Mouse (Mus musculus) intestine, embryonic 16.5 days (tissue): ENCODE results near the gene Exosc8. TPM values are rescaled to one million over a fixed set of nuclear protein-coding genes. Genes with fewer than 3 reads are reported as not detected.

Experiments
- ATAC-seq: fragments of 200-750 bp; cut with Nextera tagmentation; 2 replicates; pipeline ENCODE4 v1.8.0; 2017; ENCODE audit warnings: moderate TSS enrichment, moderate library complexity
- H3K27ac ChIP-seq: fragments of 300-500 bp; sonication (generic); 2 replicates; pipeline ENCODE4 v1.5.1; 2014; ENCODE audit warnings: mild to moderate bottlenecking, low read length
- H3K27me3 ChIP-seq: fragments of 300-500 bp; sonication (generic); replicated peaks from 2 replicates; pipeline ENCODE4 v1.6.1; 2014; ENCODE audit warnings: low read length, control low read depth, mixed read lengths; ENCODE audit not compliant: control insufficient read depth, insufficient read depth
- H3K36me3 ChIP-seq: fragments of 300-500 bp; sonication (generic); 2 replicates; pipeline ENCODE4 v1.6.1; 2014; ENCODE audit warnings: low read length, control low read depth; ENCODE audit not compliant: control insufficient read depth, insufficient read depth
- H3K4me1 ChIP-seq: fragments of 300-500 bp; sonication (generic); 2 replicates; pipeline ENCODE4 v1.6.1; 2014; ENCODE audit warnings: low read length, control low read depth, mixed read lengths; ENCODE audit not compliant: control insufficient read depth, insufficient read depth
- H3K4me2 ChIP-seq: fragments of 300-500 bp; sonication (generic); 2 replicates; pipeline ENCODE4 v1.6.1; 2014; ENCODE audit warnings: low read depth, low read length, control low read depth
- H3K4me3 ChIP-seq: fragments of 300-500 bp; sonication (generic); 2 replicates; pipeline ENCODE4 v1.5.1; 2014; ENCODE audit warnings: mild to moderate bottlenecking, low read length
- H3K9ac ChIP-seq: fragments of 300-500 bp; sonication (generic); 2 replicates; pipeline ENCODE4 v1.6.1; 2014; ENCODE audit warnings: low read depth, low read length
- H3K9me3 ChIP-seq: fragments of 300-500 bp; sonication (generic); 2 replicates; pipeline ENCODE4 v1.6.1; 2016; ENCODE audit warnings: low read length, control low read depth; ENCODE audit not compliant: control insufficient read depth
- WGBS: fragments of 180-500 bp; shearing (Covaris S2); extraction: QIAGEN DNeasy Blood & Tissue Kit; methylation state at CpG from one replicate; pipeline ENCODE4 v1.1.7; 2014; 5-methylcytosine and 5-hydroxymethylcytosine counted together
- polyA plus RNA-seq: library from polyadenylated mRNA; unstranded; fragments of >200 nt; fragmentation: Nextera tagmentation; extraction: Ambion mirVana; gene quantifications from 2 replicates; pipeline ENCODE4 v1.2.1, GENCODE M21; 2015

Exosc8 gene
- polyA plus RNA-seq, 1 experiment from 2014 or later: 91.4 TPM

DNA sequence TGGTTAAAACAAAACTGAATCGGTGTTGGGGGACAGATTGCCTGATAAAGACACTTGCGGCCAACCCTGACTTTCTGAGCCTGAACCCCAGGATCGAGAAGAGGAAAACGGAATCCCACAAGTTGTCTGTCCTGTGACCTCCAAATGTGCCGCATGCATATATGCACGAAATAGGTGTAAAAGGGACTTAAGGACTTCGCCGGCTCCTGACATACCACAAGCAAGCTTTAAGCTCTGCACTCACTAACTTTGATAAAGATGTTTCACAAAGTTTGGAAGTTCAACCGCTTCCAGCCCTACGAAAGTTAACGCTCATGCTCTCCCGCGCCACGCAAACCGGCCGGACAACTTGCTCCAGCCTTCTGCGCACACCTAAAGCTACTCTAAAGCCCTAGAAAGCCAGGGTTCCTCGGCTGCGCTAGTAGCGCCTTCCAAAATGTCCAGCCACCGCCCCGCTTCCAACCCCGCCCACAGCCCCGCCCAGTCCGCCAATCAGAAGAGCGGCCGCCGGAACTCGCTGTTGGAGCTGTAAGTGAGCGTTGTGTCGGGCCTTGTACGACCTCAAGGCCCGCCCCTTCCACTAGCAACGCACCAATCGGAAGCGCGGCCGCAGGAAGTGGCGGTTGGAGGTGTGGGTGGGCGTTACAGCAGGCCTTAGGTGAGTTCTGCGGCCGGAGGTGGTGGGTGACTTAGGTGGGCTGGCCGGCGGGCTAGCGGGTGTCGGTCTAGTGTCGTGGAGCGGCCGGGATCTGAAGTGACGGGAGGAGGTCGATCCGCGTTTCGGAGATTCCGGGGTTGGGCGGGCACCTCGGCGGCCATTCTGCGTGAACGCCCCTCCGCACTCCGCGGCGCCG, 42.8 kb downstream of the Exosc8 start, which contains the start of gene Supt20:
Supt20 (plus strand) TSS at position 606 of the 854 bp plus-strand sequence.
- Histone ChIP-seq H3K4me1 (peaks cover 3% of the 10 kb centered on the region; the same call in 1 of the 2 replicates), H3K4me3 (peak within 1 kb of the TSS; percentile 77), H3K9me3 (no peaks in the 10 kb centered on the region), H3K27me3 (no peaks in the 10 kb centered on the region), H3K9ac (peak within 1 kb of the TSS; percentile 80), H3K36me3 (0 out of 2 replicates have a peak, but pooled peaks cover 3% of the 10 kb centered on the region), H3K27ac (peak within 1 kb of the TSS; percentile 93), H3K4me2 (peak within 1 kb of the TSS; percentile 55)
- 2% methylated on average over 65 of the region's 65 CpGs for WGBS
- ATAC-seq: peak; percentile 99

DNA sequence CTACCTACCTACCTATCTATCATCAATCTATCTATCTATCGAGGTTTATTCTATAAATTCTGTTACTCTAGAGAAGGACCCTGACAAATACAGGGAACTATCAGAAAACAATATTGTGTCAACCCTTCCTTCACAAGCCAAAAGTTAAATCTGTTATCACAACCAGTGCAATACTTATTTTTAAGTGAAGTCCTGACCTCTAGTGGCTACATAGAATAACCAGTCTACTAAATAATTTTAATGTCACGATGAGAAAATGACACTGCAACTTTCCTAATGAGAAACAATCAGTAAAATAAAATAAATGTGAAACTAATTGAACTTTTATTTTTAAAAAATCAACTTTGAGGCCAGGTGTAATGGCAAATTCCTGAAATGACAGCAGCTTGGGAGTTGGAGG, 46.1 kb downstream of the Exosc8 start:
- 52% methylated on average over 2 of the region's 2 CpGs for WGBS
- Histone ChIP-seq H3K4me1 (no peaks in the 10 kb centered on the region), H3K4me2 (no peak overlapping the region), H3K36me3 (no peaks in the 10 kb centered on the region), H3K27ac (no peak overlapping the region), H3K4me3 (no peak overlapping the region), H3K27me3 (no peaks in the 10 kb centered on the region), H3K9me3 (no peaks in the 10 kb centered on the region), H3K9ac (no peak overlapping the region)
- ATAC-seq: no peak

- Histone ChIP-seq H3K9ac (no peak overlapping the region), H3K36me3 (no peaks in the 10 kb centered on the region), H3K9me3 (no peaks in the 10 kb centered on the region), H3K27ac (no peak overlapping the region), H3K4me3 (no peak overlapping the region), H3K4me2 (no peak overlapping the region), H3K27me3 (no peaks in the 10 kb centered on the region), H3K4me1 (no peaks in the 10 kb centered on the region)
- WGBS: 63% methylated on average over 2 of the region's 2 CpGs
- no peak for ATAC-seq
These were observed 47.9 kb downstream of the Exosc8 start for GRCm38 (mm10) chr3:54687245-54687644.

DNA sequence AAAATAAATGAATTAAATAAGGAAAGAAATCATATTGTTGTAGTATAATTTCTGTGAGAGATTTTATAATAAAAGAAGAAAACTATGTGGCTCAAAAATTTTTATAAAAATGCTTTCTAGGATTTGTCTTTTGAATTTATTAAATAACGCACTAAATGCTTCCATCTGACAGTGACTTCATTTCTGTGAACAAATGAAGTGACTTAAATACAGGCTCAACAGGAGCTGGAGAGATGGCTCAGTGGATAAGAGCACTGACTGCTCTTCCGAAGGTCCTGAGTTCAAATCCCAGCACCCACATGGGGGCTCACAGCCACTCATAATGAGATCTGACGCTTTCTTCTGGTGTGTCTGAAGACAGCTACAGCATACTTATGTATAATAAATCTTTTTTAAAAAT, 50.0 kb downstream of the Exosc8 start:
- H3K9ac ChIP-seq: no peak overlapping the region
- no peak overlapping the region for H3K4me3 ChIP-seq
- no peak overlapping the region for H3K4me2 ChIP-seq
- H3K9me3 ChIP-seq: no peaks in the 10 kb centered on the region
- WGBS: 93% methylated on average over 3 of the region's 3 CpGs
- ATAC-seq: no peak
- no peaks in the 10 kb centered on the region for H3K36me3 ChIP-seq
- 0 out of 2 replicates have a peak, but pooled peaks cover 5% of the 10 kb centered on the region for H3K4me1 ChIP-seq
- H3K27me3 ChIP-seq: no peaks in the 10 kb centered on the region
- no peak overlapping the region for H3K27ac ChIP-seq

- no peak for ATAC-seq
- WGBS: 63% methylated on average over 6 of the region's 6 CpGs
These were observed 53.6 kb downstream of the Exosc8 start for GRCm38 (mm10) chr3:54681310-54682204.

More at GRCm38 (mm10) chr3:54681310-54682204, 53.6 kb downstream of the Exosc8 start:
- no peak overlapping the region for H3K4me2 ChIP-seq
- no peaks in the 10 kb centered on the region for H3K27me3 ChIP-seq
- 0 out of 2 replicates have a peak, but pooled peaks cover 6% of the 10 kb centered on the region for H3K4me1 ChIP-seq
- no peak overlapping the region for H3K9ac ChIP-seq
- H3K9me3 ChIP-seq: no peaks in the 10 kb centered on the region
- no peak overlapping the region for H3K27ac ChIP-seq
- H3K4me3 ChIP-seq: no peak overlapping the region
- no peaks in the 10 kb centered on the region for H3K36me3 ChIP-seq

Other genes with a start within 250 kb of the Exosc8 start
- gene Supt20, start 42.6 kb downstream of the Exosc8 start, polyA plus RNA-seq: 72.9 and 77.8 TPM in 2 replicates
- 0.53 TPM in 1 of 2 replicates, not detected in the other for gene Gm21958, start 21.0 kb downstream of the Exosc8 start, polyA plus RNA-seq
- gene Alg5, start 146 bp upstream of the Exosc8 start, polyA plus RNA-seq: 64.3 and 66.2 TPM in 2 replicates
- 1.0 and 1.4 TPM in 2 replicates for gene Smad9, start 20.2 kb upstream of the Exosc8 start, polyA plus RNA-seq
- gene Rfxap, start 72.4 kb upstream of the Exosc8 start, polyA plus RNA-seq: 22.8 and 24.4 TPM in 2 replicates
- gene Sertm1, start 180.5 kb upstream of the Exosc8 start, polyA plus RNA-seq: 0.39 and 0.48 TPM in 2 replicates